Mouse (Mus musculus): ENCODE measurements around the gene Hist1h2af. TPM values are rescaled to one million over a fixed set of nuclear protein-coding genes. Genes with fewer than 3 reads are reported as not detected.
A peak's percentile ranks its signal among the peaks of the same experiment; 100 is the strongest.
"Not testable (repeated sequence)": the region's sequence is repeated elsewhere in the genome, so short reads cannot be mapped to it uniquely, and the experiment has no call there.

Gene Hist1h2af
- total RNA-seq, 2 experiments from 2014 or later: 7.7 to 11.5 TPM

- intact Hi-C loops (cut with DNase I): no loop called here
- no peak for DNase-seq
Measured at GRCm38 (mm10) chr13:23551931-23552914, 18.5 kb downstream of the Hist1h2af start.

GRCm38 (mm10) chr13:23552962-23553361 lies 19.3 kb downstream of the Hist1h2af start, which contains the start of gene Hist1h1d:
TSS of gene Hist1h1d (plus strand) at chr13:23553262.
- intact Hi-C loops (cut with DNase I): no loop called here
- DNase-seq: no peak

- intact Hi-C loops (cut with DNase I): no loop called here
Measured at GRCm38 (mm10) chr13:23554393-23554792, 20.7 kb downstream of the Hist1h2af start.

GRCm38 (mm10) chr13:23554925-23555838 lies 21.5 kb downstream of the Hist1h2af start:
- intact Hi-C loops (cut with DNase I): no loop called here
- DNase-seq: peak in 1 of 2 experiments; percentile 45

More at GRCm38 (mm10) chr13:23554393-23554792, 20.7 kb downstream of the Hist1h2af start:
- DNase-seq: no peak

GRCm38 (mm10) chr13:23555839-23556416 lies 22.2 kb downstream of the Hist1h2af start:
- peak in 1 of 2 experiments; percentile 26 for DNase-seq
- intact Hi-C loops (cut with DNase I): no loop called here

GRCm38 (mm10) chr13:23556906-23557305 lies 23.2 kb downstream of the Hist1h2af start:
- no peak for DNase-seq
- intact Hi-C loops (cut with DNase I): no loop called here

- DNase-seq; intact Hi-C loops (cut with DNase I): not testable (repeated sequence)
Measured at GRCm38 (mm10) chr13:23560699-23561098, 27.0 kb downstream of the Hist1h2af start.

GRCm38 (mm10) chr13:23561531-23561882 lies 27.8 kb downstream of the Hist1h2af start:
- DNase-seq: not testable (repeated sequence)

GRCm38 (mm10) chr13:23561883-23562659 lies 28.4 kb downstream of the Hist1h2af start, which contains the start of gene Hist1h3e:
TSS of gene Hist1h3e (minus strand) at chr13:23562369.
- peak; percentile 83 to 88 for DNase-seq
- intact Hi-C loops (cut with DNase I): not testable (repeated sequence)

More at GRCm38 (mm10) chr13:23561531-23561882, 27.8 kb downstream of the Hist1h2af start:
- intact Hi-C loops (cut with DNase I): not testable (repeated sequence)

- DNase-seq: no peak
- intact Hi-C loops (cut with DNase I): no loop called here
Measured at GRCm38 (mm10) chr13:23562699-23563462, 29.2 kb downstream of the Hist1h2af start.

GRCm38 (mm10) chr13:23564482-23564881 lies 30.8 kb downstream of the Hist1h2af start:
- no peak for DNase-seq
- intact Hi-C loops (cut with DNase I): no loop called here

GRCm38 (mm10) chr13:23570261-23571021 lies 36.7 kb downstream of the Hist1h2af start:
- intact Hi-C loops (cut with DNase I); DNase-seq: not testable (repeated sequence)

GRCm38 (mm10) chr13:23571022-23571503 lies 37.4 kb downstream of the Hist1h2af start, which contains the start of the genes Hist1h2ae and Hist1h2bg:
TSS of gene Hist1h2ae (minus strand) at chr13:23571220.
TSS of gene Hist1h2bg (plus strand) at chr13:23571396.
- intact Hi-C loops (cut with DNase I): no loop called here

GRCm38 (mm10) chr13:23571504-23572217 lies 38.0 kb downstream of the Hist1h2af start:
- DNase-seq; intact Hi-C loops (cut with DNase I): not testable (repeated sequence)

More at GRCm38 (mm10) chr13:23571022-23571503, 37.4 kb downstream of the Hist1h2af start, which contains the start of the genes Hist1h2ae and Hist1h2bg:
- peak in 1 of 2 experiments; percentile 47 for DNase-seq

GRCm38 (mm10) chr13:23572218-23573033 lies 38.7 kb downstream of the Hist1h2af start:
- intact Hi-C loops (cut with DNase I): no loop called here
- DNase-seq: no peak
